Mouse (Mus musculus) hindbrain, postnatal 0 days (tissue): ENCODE data around the gene Tgfb1. TPM values are rescaled to one million over a fixed set of nuclear protein-coding genes. Genes with fewer than 3 reads are reported as not detected.
"Not testable (repeated sequence)": the region's sequence is repeated elsewhere in the genome, so short reads cannot be mapped to it uniquely, and the experiment has no call there.

Source experiments
- ATAC-seq: fragments of 200-750 bp; cut with Nextera tagmentation; 2 replicates; pipeline ENCODE4 v1.8.0; 2017; ENCODE audit warnings: mild to moderate bottlenecking, moderate TSS enrichment, moderate library complexity
- DNase-seq: peaks from one replicate; pipeline ENCODE4 v3.0.0-alpha.2; 2015; ENCODE audit warnings: low spot score
- H3K27ac ChIP-seq: fragments of 300-500 bp; sonication (generic); 2 replicates; pipeline ENCODE4 v1.5.1; 2014; ENCODE audit warnings: mild to moderate bottlenecking
- H3K27me3 ChIP-seq: fragments of 300-500 bp; sonication (generic); 2 replicates; pipeline ENCODE4 v1.6.1; 2014; ENCODE audit warnings: low read length, mixed read lengths; ENCODE audit not compliant: insufficient read depth
- H3K36me3 ChIP-seq: fragments of 300-500 bp; sonication (generic); 2 replicates; pipeline ENCODE4 v1.6.1; 2014; ENCODE audit warnings: low read length, mixed read lengths; ENCODE audit not compliant: insufficient read depth
- H3K4me1 ChIP-seq: fragments of 300-500 bp; sonication (generic); 2 replicates; pipeline ENCODE4 v1.6.1; 2014; ENCODE audit warnings: antibody characterized with exemption, low read length, mixed read lengths; ENCODE audit not compliant: insufficient read depth
- H3K4me2 ChIP-seq: fragments of 300-500 bp; sonication (generic); 2 replicates; pipeline ENCODE4 v1.6.1; 2014; ENCODE audit warnings: low read depth, mild to moderate bottlenecking, low read length, moderate library complexity, mixed read lengths
- H3K4me3 ChIP-seq: fragments of 300-500 bp; sonication (generic); 2 replicates; pipeline ENCODE4 v1.5.1; 2014; ENCODE audit warnings: low read length
- H3K9ac ChIP-seq: fragments of 300-500 bp; sonication (generic); replicated peaks from 2 replicates; pipeline ENCODE4 v1.6.1; 2014; ENCODE audit warnings: mild to moderate bottlenecking, low read length, moderate library complexity, mixed read lengths
- H3K9me3 ChIP-seq: fragments of 300-500 bp; sonication (generic); 2 replicates; pipeline ENCODE4 v1.6.1; 2016; ENCODE audit warnings: low read length, mixed read lengths
- CTCF ChIP-seq: IDR thresholded peaks from 2 replicates; pipeline ENCODE4 v1.5.1; 2016; ENCODE audit warnings: antibody characterized with exemption, control low read depth, low read depth
- WGBS: fragments of 180-500 bp; shearing (Covaris S2); extraction: QIAGEN DNeasy Blood & Tissue Kit; methylation state at CpG from one replicate; pipeline ENCODE4 v1.1.7; 2014; 5-methylcytosine and 5-hydroxymethylcytosine counted together
- polyA plus RNA-seq: library from polyadenylated mRNA; unstranded; fragments of >200 nt; fragmentation: Nextera tagmentation; extraction: Ambion mirVana; gene quantifications from 2 replicates; pipeline ENCODE4 v1.2.1, GENCODE M21; 2015
- total RNA-seq: library from RNA; depleted of rRNA; stranded (reverse); fragments of >200 nt; gene quantifications from 2 replicates; pipeline ENCODE4 v1.2.3, GENCODE M21; 2014

Gene Tgfb1
- total and polyA plus RNA-seq, 2 experiments from 2014 or later, result 0.98 to 2.4 TPM

- Histone ChIP-seq H3K4me2 (no peak overlapping the region), H3K9ac (no peak overlapping the region), H3K4me1 (peaks cover 9% of the 10 kb centered on the region; the same call in 1 of the 2 replicates), H3K9me3 (no peaks in the 10 kb centered on the region), H3K27ac (no peak overlapping the region), H3K4me3 (no peak overlapping the region), H3K36me3 (peaks cover 35% of the 10 kb centered on the region), H3K27me3 (no peaks in the 10 kb centered on the region)
- DNase-seq (no peak), ATAC-seq (no peak)
- WGBS, result 94% methylated on average over 22 of the region's 22 CpGs
- TF ChIP-seq CTCF, result no peak
Measured at GRCm38 (mm10) chr7:25715731-25716271, 29.0 kb downstream of the Tgfb1 start.

GRCm38 (mm10) chr7:25717478-25717877 is 30.7 kb downstream of the Tgfb1 start:
- Histone ChIP-seq H3K4me2 (peak overlapping the region; percentile 93), H3K9ac (no peak overlapping the region; the same call in 1 of the 2 replicates), H3K27me3 (no peaks in the 10 kb centered on the region), H3K4me1 (0 out of 2 replicates have a peak, but pooled peaks cover 4% of the 10 kb centered on the region), H3K4me3 (no peak overlapping the region), H3K36me3 (peaks cover 44% of the 10 kb centered on the region), H3K9me3 (no peaks in the 10 kb centered on the region), H3K27ac (no peak overlapping the region)
- DNase-seq (no peak), ATAC-seq (no peak)
- TF ChIP-seq CTCF, result no peak
- 88% methylated on average over 3 of the region's 3 CpGs for WGBS

- Histone ChIP-seq H3K9ac (peak within 1 kb of the TSS; percentile 63), H3K27ac (peak within 1 kb of the TSS; percentile 83), H3K4me2 (peak within 1 kb of the TSS; percentile 93), H3K27me3 (no peaks in the 10 kb centered on the region), H3K4me3 (peak within 1 kb of the TSS; percentile 59), H3K9me3 (no peaks in the 10 kb centered on the region), H3K36me3 (peaks cover 50% of the 10 kb centered on the region), H3K4me1 (0 out of 2 replicates have a peak, but pooled peaks cover 4% of the 10 kb centered on the region)
- ATAC-seq, result peak; percentile 83
- 4% methylated on average over 32 of the region's 32 CpGs for WGBS
- TF ChIP-seq CTCF, result no peak
- peak; percentile 98 for DNase-seq
Measured at GRCm38 (mm10) chr7:25718788-25719417, 32.1 kb downstream of the Tgfb1 start, which contains the start of gene Ccdc97. Ccdc97 (minus strand) TSS chr7:25719088.

GRCm38 (mm10) chr7:25719761-25720610 is 33.2 kb downstream of the Tgfb1 start:
- 0 out of 2 replicates have a peak, but pooled peaks cover 4% of the 10 kb centered on the region for H3K4me1 ChIP-seq

GRCm38 (mm10) chr7:25720760-25721159 is 34.0 kb downstream of the Tgfb1 start:
- Histone ChIP-seq H3K27me3 (no peaks in the 10 kb centered on the region), H3K36me3 (peaks cover 50% of the 10 kb centered on the region), H3K9ac (no peak overlapping the region), H3K9me3 (no peaks in the 10 kb centered on the region), H3K27ac (no peak overlapping the region), H3K4me3 (no peak overlapping the region), H3K4me1 (0 out of 2 replicates have a peak, but pooled peaks cover 4% of the 10 kb centered on the region), H3K4me2 (no peak overlapping the region)
- ATAC-seq (no peak), DNase-seq (no peak)
- no peak for TF ChIP-seq CTCF
- 93% methylated on average over 5 of the region's 5 CpGs for WGBS

More at GRCm38 (mm10) chr7:25719761-25720610, 33.2 kb downstream of the Tgfb1 start:
- Histone ChIP-seq H3K36me3 (peaks cover 50% of the 10 kb centered on the region), H3K4me2 (peak overlapping the region; percentile 93; the same call in 1 of the 2 replicates), H3K4me3 (no peak overlapping the region), H3K27me3 (no peaks in the 10 kb centered on the region), H3K9ac (no peak overlapping the region), H3K9me3 (no peaks in the 10 kb centered on the region), H3K27ac (no peak overlapping the region)
- ATAC-seq (peak; percentile 59), DNase-seq (peak; percentile 82)
- WGBS, result 65% methylated on average over 10 of the region's 10 CpGs
- peak; percentile 97 for TF ChIP-seq CTCF

- H3K4me1 ChIP-seq, H3K9ac ChIP-seq, H3K9me3 ChIP-seq, H3K4me3 ChIP-seq, H3K4me2 ChIP-seq, H3K27me3 ChIP-seq, H3K27ac ChIP-seq, ATAC-seq, DNase-seq: not testable (repeated sequence)
- H3K36me3 ChIP-seq, result peaks cover 57% of the 10 kb centered on the region
Measured at GRCm38 (mm10) chr7:25721776-25722175, 35.0 kb downstream of the Tgfb1 start.
